Mouse (Mus musculus) lung, postnatal 4 days (tissue): Measurements from ENCODE around the gene Adh7.

Experiments used
- DNase-seq, 2 experiments: peaks; one replicate each; pipeline ENCODE4 v3.0.0; 2021

Gene Adh7

GRCm38 (mm10) chr3:138225331-138225730 lies 7.8 kb downstream of the Adh7 start:
- DNase-seq, result no peak

GRCm38 (mm10) chr3:138225853-138226252 lies 8.3 kb downstream of the Adh7 start:
- DNase-seq, result peak in 1 of 2 experiments; percentile 36

- DNase-seq, result no peak
Observed at GRCm38 (mm10) chr3:138226476-138226875, 8.9 kb downstream of the Adh7 start.

- DNase-seq, result no peak
Observed at GRCm38 (mm10) chr3:138227082-138227481, 9.5 kb downstream of the Adh7 start.

- DNase-seq, result no peak
Observed at GRCm38 (mm10) chr3:138227782-138228181, 10.2 kb downstream of the Adh7 start.

GRCm38 (mm10) chr3:138229448-138229847 lies 11.9 kb downstream of the Adh7 start:
- DNase-seq, result no peak

- no peak for DNase-seq
Observed at GRCm38 (mm10) chr3:138230266-138230665, 12.7 kb downstream of the Adh7 start.

- no peak for DNase-seq
Observed at GRCm38 (mm10) chr3:138231531-138231930, 14.0 kb downstream of the Adh7 start.

GRCm38 (mm10) chr3:138236546-138237163 lies 19.1 kb downstream of the Adh7 start:
- no peak for DNase-seq

GRCm38 (mm10) chr3:138238046-138238445 lies 20.5 kb downstream of the Adh7 start:
- no peak for DNase-seq

- no peak for DNase-seq
Observed at GRCm38 (mm10) chr3:138239461-138239860, 21.9 kb downstream of the Adh7 start.

GRCm38 (mm10) chr3:138240411-138240810 lies 22.9 kb downstream of the Adh7 start:
- DNase-seq, result no peak

GRCm38 (mm10) chr3:138240942-138241341 lies 23.4 kb downstream of the Adh7 start:
- DNase-seq, result no peak

GRCm38 (mm10) chr3:138241371-138241770 lies 23.8 kb downstream of the Adh7 start:
- DNase-seq, result no peak

- DNase-seq, result no peak
Observed at GRCm38 (mm10) chr3:138242021-138242726, 24.6 kb downstream of the Adh7 start.

- no peak for DNase-seq
Observed at GRCm38 (mm10) chr3:138242933-138243332, 25.4 kb downstream of the Adh7 start.

GRCm38 (mm10) chr3:138244338-138244874 lies 26.8 kb downstream of the Adh7 start:
- no peak for DNase-seq

GRCm38 (mm10) chr3:138246511-138247020 lies 29.0 kb downstream of the Adh7 start:
- no peak for DNase-seq

GRCm38 (mm10) chr3:138247241-138247640 lies 29.7 kb downstream of the Adh7 start:
- DNase-seq, result no peak

GRCm38 (mm10) chr3:138248011-138248410 lies 30.5 kb downstream of the Adh7 start:
- DNase-seq, result no peak

- DNase-seq, result peak; percentile 45 to 77
Observed at GRCm38 (mm10) chr3:138248746-138249145, 31.2 kb downstream of the Adh7 start.

- DNase-seq, result no peak
Observed at GRCm38 (mm10) chr3:138251156-138251555, 33.6 kb downstream of the Adh7 start.

GRCm38 (mm10) chr3:138254205-138254604 lies 36.6 kb downstream of the Adh7 start:
- DNase-seq, result no peak

- DNase-seq, result no peak
Observed at GRCm38 (mm10) chr3:138255366-138255765, 37.8 kb downstream of the Adh7 start.
